Mouse (Mus musculus) T-helper 1 cell (primary cell): ENCODE data around the gene Lmln.
"Not testable (repeated sequence)": the region's sequence is repeated elsewhere in the genome, so short reads cannot be mapped to it uniquely, and the experiment has no call there.

Source experiments
- in situ Hi-C: fragments of 300-600 bp; cut with MboI, MseI; formaldehyde crosslinking; loops from one replicate; pipeline ENCODE4 v1.15.1; 2025; ENCODE audit warnings: high pct_unique_total_duplicates

The Lmln gene

DNA sequence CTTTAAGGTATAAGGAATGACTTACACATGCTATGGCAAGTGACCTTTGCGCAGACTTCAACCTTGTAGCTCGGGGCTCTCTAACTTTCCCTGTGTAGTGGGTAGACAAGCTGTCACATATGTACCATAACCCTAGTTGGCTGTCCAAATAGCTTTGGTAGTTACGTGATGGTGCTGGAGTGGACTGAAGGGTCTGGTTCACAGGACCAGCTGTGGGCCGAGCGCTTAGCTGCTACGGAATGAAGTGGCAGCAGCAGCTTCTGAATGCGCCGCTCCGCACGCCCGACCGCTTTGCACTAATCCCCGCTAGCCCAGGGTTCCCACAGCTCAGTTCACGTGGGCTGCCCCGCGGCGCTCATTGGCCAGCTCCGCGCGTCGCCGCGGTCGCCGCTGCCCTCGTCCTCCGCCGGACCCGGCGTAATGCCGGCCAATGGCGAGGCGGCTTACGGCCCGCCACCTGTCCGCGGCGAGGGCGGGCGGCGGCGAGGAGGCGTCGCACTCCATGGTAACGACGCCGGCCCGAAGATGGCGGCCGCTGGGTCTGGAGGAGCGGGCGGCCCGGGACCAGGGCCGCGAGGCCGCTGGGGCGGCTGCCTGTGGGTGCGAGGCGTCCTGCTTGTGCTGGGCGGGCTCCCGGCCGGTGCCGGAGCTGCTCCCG, at the start of gene Lmln:
Gene Lmln (plus strand): TSS at position 498 of the 658 bp plus-strand sequence.
- in situ Hi-C loops, result loop anchor here (10.0 kb wide), 1 partner anchor 1977 kb away; the partner anchor contains the start of gene Xxylt1

DNA sequence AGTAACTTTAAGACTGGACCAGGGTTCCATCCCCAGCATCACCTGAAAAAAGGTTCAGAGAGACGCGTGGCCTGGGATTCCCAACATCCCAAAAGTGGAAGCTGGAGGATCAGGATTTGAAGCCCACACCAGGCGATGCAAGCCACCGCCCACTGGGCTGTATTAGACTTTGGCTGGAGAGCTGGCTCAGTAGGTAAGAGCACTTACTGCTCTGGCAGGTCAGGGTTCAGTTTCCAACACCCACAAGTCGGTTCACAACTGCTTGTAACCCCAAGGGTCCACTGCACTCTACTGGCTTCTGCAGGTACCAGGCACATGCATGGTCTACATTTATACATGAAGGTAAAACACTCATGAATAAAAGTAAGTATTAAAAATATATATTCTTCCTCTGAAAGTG, 48.5 kb upstream of the Lmln start:
- in situ Hi-C loops, result no loop called here

DNA sequence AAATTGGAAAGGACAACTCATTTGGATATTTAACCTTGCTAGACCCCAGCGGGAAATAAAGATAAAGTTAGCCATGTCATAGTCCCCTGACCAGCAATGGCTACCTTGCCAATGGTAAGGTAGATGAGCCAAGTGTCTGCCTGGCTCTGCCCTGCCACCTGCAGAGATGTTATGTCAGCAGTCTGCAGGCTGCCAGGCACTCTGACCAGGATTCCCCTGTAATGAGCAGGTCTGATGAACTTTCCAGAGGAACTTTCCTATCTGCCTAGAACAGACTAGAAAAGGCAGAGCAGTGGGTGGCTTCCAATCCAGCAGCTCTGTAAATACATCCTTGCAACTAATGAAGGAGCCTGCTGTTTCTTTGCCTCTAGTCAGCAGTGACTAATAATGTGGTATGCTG, 47.4 kb upstream of the Lmln start:
- in situ Hi-C loops, result no loop called here

DNA sequence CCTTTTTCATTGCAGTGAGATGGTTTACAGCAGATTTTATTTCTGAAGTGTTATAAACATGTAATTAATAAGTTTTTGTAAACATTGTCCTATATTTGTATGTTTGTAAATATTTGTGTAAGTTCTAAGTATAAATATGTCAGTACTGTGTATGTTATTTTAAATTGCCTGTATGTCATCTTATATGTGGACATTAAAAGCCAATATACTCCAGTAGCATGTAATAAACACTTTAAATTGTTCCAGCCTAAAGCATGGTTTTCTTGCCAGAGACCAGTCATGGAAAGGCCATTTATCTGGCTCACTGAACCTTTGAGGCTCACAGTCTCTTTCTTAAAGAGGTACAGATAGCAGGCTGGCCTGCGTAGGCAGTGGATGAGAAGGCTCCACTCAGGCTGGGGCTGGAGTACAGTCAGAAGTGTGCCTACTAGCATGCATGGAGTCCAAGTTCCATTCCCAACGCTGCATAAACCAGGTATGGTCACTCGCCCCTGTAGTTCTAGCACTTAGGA, 46.9 kb upstream of the Lmln start:
- in situ Hi-C loops, result no loop called here

DNA sequence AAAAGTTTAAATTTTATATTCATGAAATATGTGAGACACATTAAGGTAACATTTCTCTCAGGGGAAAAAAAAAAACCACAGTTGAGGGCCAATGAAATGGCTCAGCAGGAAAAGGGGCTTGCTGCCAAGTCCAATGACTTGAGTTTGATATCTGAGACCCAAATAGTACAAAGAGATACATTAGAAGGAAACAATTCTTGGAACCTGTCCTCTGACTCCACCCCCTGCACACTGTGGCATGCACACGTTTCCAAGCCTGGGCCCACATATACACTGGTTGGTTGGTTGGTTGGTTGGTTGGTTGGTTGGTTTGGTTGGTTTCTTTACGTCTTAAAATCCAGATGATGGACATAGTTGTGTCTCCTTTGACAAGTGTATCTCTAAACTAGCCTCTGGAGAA, 46.3 kb upstream of the Lmln start:
- in situ Hi-C loops, result no loop called here

DNA sequence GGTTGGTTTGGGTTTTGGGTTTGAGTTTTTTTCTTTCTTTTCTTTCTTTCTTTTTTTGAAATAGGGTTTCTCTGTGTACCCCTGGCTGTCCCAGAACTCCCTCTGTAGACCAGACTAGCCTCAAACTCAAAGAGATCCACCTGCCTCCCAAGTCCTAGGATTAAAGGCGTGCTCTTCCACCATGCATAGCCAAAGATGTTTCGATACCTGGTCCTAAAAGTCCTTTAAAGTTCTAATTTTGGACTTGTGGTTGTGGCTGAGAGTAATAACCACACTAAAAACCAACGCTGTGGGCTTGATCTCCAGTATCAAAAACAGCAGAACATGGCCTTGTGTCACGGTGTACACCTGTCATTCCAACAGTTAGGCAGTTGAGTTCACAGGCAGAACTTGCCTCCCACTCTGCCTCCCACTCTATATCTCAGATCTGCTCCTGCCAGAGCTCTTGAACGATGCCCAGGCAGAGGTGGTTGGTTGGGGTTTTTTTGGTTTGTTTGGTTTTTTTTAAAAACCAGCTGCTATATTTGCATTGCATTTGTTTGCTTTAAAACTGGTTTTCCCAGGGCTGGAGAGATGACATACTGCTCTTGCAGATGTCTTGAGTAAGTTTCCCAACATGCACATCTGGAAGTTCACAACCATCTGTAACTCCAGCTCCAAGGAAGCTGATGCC, 44.5 kb upstream of the Lmln start:
- in situ Hi-C loops, result no loop called here

DNA sequence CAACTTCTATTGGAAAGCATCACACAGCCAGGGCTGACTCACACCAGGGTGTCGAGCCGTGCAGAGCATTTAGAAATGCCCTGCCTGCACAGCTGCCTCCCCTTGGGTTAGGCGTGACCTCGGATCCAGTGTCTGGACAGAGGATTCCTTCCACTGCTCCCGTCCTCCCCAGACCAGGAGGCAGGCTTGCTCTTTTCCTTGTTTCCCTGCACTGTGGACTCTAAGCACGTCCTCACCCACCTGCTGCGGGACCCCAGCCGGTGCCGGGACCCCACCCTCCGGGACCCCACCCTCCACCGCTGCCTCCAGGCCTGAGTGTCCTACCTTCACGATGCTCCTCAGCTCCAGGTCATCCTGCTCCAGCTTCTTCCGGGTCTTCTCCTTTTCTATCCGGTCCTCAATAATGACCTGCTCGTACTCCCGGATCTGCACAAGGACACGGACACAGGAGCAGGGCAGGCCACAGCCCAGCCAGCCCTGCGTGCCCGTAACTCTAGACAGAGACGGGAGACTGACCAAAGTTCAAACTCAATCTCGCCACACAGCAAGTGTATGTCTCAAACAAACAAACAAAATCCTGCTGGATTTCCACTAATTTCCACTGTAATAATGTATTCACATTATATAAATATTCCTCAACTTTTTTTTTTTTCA, 43.1 kb upstream of the Lmln start:
- in situ Hi-C loops, result no loop called here

DNA sequence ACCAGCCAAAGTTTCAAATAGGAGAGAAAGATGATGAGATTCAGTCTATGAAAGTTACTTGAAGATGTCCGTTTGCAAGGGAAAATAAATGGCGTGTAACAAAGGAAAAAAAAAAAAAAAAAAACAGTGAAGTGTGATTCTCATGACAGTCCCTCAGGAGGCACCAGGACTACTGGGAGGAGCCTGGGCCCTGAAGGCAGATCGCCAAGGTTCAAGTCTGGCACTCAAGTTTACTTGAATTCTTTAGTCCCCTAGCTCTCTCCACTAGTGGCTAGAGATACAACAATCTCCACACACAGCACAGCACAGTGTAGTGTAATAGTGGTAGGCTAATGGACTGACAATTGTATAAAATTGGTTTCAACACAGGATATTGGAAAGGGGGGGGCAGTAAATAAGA, 40.9 kb upstream of the Lmln start:
- in situ Hi-C loops, result no loop called here

DNA sequence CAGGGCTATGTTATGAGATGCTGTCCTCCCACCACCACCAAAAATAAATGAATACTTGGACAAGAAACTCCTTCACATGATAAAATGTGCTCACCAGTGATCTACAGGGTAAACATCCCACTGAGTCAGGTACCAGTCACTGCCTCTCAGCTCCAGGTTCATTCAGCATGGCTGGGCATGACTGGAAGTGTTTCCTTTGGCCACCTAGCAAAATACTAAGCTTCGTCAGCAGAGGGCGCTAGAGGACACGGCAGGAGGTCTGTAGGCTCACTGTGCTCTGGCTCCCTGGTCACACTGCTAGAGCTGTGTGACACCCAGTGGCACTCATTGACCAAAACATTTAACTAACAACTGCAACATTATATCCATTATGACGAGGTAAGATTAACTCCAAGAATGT, 38.6 kb upstream of the Lmln start:
- in situ Hi-C loops, result no loop called here

DNA sequence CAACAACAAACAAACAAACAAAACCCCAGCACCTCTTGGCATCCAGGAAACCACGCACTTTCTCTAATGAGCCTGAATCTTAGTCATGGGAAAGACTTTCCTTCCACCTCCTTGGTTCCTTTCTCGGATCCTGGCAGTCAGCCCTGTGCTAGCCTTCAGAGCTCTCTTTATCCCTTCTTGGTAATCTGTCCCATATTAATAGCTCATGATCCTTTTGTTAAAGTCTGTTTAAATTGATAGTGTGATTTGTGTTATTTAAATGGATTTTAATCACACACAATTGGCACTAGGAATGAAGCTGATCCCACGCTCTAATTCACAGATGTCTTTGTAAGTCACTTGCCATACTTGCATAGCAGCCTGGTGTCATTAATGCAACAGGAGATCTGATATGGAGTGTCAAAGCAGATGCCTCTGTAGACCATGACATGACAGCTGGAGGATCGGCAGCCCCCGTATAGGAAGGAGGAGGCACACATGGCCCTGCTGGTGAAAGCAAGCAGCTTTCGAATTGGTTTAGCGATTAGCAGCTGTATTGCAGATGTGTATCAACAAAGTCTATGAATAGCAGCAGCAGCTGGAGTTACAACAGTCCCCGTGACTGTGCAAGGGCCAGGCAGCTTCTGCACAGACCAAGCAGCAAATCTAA, 37.7 kb upstream of the Lmln start:
- in situ Hi-C loops, result no loop called here

DNA sequence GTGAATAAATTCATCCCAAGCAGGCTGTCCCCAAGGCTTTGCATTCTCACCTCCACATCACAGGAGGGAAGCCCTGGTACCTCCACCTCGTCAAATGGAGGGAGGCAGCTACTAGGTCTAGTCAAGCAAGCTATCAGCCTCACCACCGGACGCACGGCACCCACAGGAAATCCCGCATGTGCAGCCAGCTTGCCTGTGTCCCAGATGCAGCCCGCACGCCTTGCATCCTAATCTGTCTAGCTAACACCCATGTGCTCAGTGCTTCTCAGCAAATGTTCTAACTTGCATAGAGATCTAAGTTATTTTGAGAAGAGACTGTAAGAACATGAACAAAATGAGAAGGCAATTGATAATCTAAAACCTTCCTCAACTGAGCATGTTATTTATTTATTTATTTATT, 36.0 kb upstream of the Lmln start:
- in situ Hi-C loops, result no loop called here

DNA sequence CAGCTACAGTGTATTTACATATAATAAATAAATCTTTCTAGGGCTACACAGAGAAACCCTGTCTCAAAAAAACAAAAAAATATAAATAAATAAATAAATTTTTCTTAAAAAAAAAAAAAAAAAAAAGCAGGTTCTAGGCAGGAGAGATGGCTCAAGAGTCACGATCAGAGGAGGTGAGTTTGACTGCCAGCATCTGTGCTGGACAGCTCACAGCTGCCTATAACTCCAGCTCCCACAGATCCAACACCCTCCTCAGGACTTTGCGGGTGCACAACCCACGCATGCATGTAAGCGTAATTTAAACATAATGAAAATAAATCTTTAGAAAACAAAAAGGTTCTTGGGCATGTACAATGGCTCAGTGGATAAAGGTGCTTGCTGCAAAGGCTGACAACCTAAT, 26.3 kb upstream of the Lmln start:
- in situ Hi-C loops, result no loop called here

DNA sequence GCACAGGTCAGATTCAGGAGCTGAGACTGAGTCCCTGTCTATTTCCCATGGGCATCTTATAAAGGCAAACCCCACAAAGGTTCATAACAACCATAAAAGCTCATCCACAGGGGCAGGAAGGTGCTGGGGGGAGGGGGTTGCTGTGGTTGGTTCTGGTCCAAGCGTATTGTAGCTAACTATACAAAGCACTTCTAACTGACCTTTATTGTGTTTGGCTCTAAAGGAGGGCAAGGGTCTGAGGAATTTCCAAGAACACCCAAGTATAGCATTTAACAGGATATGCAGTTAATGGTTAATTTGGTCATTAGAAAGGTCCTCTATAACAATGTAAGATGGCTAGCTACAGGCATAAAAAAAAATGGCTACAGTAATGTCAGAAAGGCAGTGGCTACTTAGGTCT, 19.6 kb upstream of the Lmln start:
- in situ Hi-C loops, result no loop called here

DNA sequence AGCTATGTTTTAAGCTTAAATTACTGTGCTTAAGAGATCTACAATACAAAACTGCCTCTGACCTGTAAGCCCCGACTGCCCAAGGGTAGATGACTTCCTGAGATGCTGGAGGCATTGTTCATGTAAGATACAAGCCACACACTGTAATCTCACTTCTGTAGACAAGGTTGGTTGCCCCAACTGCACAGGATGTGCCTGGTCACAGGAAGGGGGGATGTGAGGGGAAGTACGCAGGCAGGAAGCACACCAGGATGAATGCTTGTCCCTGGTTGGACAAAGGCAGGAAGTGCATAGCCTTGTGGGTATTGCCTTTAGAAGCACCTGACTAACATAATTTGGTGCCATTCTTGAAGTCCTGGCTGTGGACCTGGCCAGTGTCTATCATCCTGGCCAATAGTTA, 19.1 kb upstream of the Lmln start:
- in situ Hi-C loops, result no loop called here

DNA sequence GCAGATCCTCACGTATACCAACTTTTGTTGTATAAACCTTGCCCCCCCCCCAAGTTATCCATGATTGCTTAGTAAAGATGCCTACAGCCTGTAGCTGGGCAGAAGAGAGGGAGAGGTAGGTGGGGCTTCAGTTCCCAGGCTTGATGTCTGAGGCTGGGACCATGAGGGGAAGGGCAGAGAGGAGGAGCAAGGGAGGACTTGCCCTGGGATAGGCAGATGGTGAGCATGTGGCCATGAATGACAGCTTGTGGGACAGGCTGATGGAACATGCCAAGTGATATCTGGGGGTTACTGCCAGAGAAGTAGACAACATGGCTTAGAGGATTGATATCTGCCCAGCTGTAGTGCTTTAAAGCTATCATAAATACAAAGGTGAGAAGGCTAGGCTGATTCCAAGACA, 14.3 kb upstream of the Lmln start:
- in situ Hi-C loops, result no loop called here

DNA sequence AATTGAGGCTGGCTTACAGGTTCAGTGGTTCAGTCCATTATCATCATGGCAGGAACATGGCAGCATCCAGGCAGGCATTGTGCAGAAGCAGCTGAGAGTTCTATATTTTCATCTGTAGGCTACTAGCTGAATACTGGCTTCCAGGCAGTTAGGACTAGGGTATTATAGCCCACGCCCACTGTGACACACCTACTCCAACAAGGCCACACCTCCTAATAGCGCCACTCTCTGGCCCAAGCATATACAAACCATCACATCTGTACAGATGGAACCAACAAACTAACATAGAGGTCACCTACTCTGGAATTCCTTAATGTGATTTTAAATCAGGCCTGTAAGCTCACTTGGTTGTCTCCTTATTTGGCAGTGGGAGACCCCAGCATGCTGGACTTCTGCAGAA, 13.6 kb upstream of the Lmln start:
- in situ Hi-C loops, result no loop called here

DNA sequence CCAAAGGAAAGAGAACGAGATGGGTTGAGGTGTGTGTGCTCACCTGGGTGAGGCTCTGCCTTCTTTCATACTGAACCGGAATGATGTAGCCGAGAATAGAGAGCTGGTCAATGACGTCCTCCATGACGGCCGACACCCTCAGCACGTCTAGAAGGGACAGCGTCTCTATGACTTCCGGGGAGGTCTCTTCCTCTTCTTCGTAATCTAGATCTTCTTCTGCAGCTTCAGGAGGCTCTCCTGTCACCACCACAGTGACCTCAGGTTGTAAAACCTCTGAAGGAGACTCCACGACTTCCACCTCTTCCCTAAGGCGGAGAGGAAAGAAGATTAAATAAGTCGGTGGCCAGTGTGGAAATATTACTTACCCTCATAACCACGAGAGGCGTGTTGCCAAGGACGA, 12.5 kb upstream of the Lmln start:
- in situ Hi-C loops, result no loop called here

DNA sequence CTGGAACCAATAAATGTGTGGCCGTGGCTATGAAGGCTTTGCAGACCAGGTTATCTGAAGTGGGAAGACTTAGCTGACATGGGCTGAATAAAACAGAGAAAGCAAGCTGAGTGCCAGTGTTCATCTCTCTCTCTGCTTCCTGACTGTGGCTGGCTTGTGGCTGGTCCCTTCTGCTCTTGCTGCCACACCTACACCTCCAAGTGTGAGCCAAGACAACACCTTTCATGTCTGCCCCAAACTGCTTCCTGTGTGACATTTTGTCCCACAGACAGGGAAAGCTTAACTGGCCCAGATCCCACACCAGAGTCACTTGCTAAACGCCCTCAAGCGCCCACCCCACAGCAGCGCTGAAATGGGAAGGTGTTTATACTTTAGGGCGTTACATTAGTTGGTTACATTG, 9.2 kb upstream of the Lmln start:
- in situ Hi-C loops, result no loop called here

DNA sequence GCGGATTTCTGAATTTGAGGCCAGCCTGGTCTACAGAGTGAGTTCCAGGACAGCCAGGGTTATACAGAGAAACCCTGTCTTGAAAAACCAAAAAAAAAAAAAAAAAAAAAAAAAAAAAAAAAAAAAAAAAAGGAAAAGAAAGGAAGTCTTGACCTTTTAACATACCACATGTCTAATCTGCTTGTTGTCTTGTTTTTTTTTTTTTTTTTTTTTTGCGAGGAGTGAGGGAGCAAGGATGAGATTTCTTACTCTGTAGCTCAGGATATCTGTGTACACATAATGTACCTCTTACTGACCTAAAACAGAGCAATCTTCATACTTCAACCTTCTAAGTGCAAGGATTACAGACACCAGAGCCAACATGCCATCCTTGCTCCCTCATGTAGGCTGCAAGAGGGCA, 7.4 kb upstream of the Lmln start:
- in situ Hi-C loops, result not testable (repeated sequence)

DNA sequence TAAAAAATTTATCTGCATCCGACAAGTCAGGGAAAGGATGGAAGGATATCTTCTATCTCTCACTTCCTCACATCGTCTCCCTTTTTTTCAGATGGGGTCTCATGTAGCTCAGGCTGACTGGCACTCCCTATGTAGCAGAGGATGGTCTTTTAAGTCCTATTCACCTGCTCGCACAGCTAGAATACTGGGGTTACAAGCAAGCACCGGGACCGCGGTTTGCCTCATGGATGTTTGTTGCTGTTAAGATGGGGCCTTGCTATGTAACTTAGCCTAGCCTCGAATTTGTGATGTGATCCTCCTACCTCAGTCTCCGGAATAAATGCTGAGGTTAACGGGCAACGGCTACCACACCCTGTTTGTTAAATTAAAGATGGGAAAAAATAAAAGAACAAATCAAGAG, 6.7 kb upstream of the Lmln start:
- in situ Hi-C loops, result no loop called here

DNA sequence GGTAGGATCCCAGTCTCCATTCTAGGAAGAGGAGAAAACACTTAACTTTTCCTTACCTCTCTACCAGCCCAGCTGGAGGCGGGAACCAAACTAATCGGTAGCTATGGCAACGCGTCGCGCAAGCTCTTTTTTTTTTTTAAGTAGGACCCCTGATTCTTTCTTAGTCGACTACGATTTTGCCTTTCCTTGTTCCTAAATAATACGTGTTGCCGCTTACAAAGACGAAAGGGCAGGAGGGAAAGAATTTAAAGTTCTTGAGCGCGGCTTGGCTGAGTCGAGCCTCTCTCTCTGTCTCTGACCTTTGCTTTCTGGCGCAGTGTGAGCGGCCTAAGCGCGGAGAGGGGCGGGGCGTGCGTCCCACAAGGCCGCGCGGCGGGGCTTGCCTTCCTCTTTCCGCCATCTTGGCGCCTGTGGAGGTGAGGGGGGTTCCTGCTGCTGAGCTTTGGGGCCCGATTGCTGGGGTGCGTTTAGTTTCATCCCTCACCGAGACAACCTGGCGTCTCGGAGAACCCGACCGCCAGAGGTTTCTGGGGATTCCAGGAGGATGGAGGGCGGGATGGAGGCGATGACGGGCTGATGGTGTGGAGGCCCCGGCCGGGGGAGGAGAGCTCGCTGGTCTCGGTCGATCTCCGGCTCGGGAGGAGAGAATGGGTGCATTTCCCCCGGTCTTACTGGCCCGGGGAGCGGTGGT, 6.1 kb upstream of the Lmln start, which contains the start of the genes Iqcg and Rpl35a:
Gene Iqcg (minus strand): TSS at position 124 of the 691 bp plus-strand sequence.
Gene Rpl35a (plus strand): TSS at position 359 of the 691 bp plus-strand sequence.
- in situ Hi-C loops, result no loop called here

DNA sequence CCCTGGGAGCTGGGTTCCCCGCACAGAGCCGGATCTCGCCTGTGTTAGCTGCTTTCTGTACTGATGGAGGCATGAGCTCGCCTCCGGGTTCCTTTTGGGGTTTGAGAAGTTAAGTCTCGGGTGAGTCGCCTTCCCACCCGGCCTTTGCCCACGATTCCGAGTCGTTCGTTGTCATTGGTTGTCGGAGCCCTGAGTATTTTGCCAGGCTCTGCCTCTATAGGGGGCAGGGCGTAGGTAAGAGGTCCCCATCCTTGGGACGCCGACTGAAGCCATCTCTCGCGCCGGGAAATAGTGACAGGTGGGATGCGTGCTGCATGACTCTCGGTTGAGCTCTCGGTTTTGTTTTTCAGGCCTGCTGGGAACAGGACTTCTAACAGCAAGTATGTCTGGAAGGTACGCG, 5.5 kb upstream of the Lmln start:
- in situ Hi-C loops, result no loop called here
